Mouse (Mus musculus): ENCODE data around the gene Map3k5.

- TF ChIP-seq TAL1 (IDR thresholded peaks at IDR 0.05; ENCODE audit: low read length) (no peak), EP300 (IDR thresholded peaks at IDR 0.05; ENCODE audit: low read depth in 1 of 2, low read length in 2 of 2) (no peak), CTCF (IDR thresholded peaks at IDR 0.05 in 2 of 3, conservative IDR thresholded peaks at IDR 0.05 in 1 of 3; ENCODE audit: control insufficient read depth in 1 of 3, insufficient read depth in 1 of 3, low read depth in 2 of 3, low read length in 3 of 3, poor library complexity in 1 of 3, severe bottlenecking in 1 of 3) (no peak), JUND (IDR thresholded peaks at IDR 0.05; ENCODE audit: low read depth, low read length) (no peak), SMC3 (IDR thresholded peaks at IDR 0.05; ENCODE audit: low read depth, low read length) (no peak), POLR2A (IDR thresholded peaks at IDR 0.05; ENCODE audit: control insufficient read depth in 1 of 2, insufficient read depth in 1 of 2, low read depth in 1 of 2, low read length in 2 of 2, poor library complexity in 1 of 2) (no peak), TCF12 (IDR thresholded peaks at IDR 0.05; ENCODE audit: low read depth, low read length) (no peak), ZC3H11A (IDR thresholded peaks at IDR 0.05; ENCODE audit: low read depth, low read length) (no peak), MAX (IDR thresholded peaks at IDR 0.05; ENCODE audit: low read length) (no peak), GATA1 (IDR thresholded peaks at IDR 0.05; ENCODE audit: low read depth, low read length) (no peak)
Observed at GRCm38 (mm10) chr10:19893146-19893545, 41.1 kb upstream of the Map3k5 start.
